Mouse (Mus musculus): Measurements from ENCODE around the gene Sdk1.

- TF ChIP-seq CTCF (IDR thresholded peaks at IDR 0.05; ENCODE audit: borderline replicate concordance, control insufficient read depth, extremely low read depth, insufficient read depth, low read length, poor library complexity) (no peak), POLR2A (IDR thresholded peaks at IDR 0.05; ENCODE audit: control insufficient read depth, extremely low read depth, insufficient read depth, low read length, poor library complexity) (no peak)
Observed at GRCm38 (mm10) chr5:141388451-141388850, 147.2 kb downstream of the Sdk1 start.
